Mouse (Mus musculus): ENCODE data around the gene Nxn. TPM values are rescaled to one million over a fixed set of nuclear protein-coding genes. Genes with fewer than 3 reads are reported as not detected.

Nxn gene
- polyA plus RNA-seq, 1 experiment from 2014 or later: 11.9 TPM

DNA sequence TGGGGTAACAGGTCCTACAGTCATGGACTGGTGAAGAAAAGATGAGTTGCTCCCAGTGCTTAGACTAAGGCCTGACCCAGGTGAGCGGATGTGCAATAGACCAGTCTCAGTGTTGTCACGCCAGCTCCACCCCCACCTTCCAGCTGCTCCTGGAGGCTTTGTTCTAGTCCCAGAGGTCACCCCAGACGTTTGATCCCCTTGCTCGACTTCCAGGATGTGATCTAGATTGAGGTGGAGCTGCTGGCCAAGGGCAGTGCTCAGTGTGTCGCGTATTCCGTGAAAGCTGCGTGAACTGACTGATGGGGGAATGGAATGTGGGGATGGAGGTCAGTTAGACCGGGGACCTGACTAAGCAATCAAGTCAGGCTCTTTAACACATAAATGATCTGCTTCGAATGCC is 111.6 kb downstream of the Nxn start:
- no peak overlapping the region for H3K4me2 ChIP-seq (replicated peaks; ENCODE audit: low read depth, low read length)
- no peak for DNase-seq (ENCODE audit: low spot score)
- H3K36me3 ChIP-seq (ENCODE audit: insufficient read depth, low read length): no peaks in the 10 kb centered on the region
- no peak overlapping the region for H3K9ac ChIP-seq (replicated peaks; ENCODE audit: low read depth)
- no peaks in the 10 kb centered on the region; the same call in 1 of the 2 replicates for H3K4me1 ChIP-seq (ENCODE audit: insufficient read depth, low read depth, low read length)
- WGBS: 48% methylated on average over 10 of the region's 10 CpGs
- no peaks in the 10 kb centered on the region for H3K9me3 ChIP-seq (ENCODE audit: low read length)
- ATAC-seq: no peak
- no peaks in the 10 kb centered on the region for H3K27me3 ChIP-seq (replicated peaks; ENCODE audit: insufficient read depth, low read length)
- TF ChIP-seq CTCF (IDR thresholded peaks at IDR 0.05): no peak
- no peak for TF ChIP-seq EP300 (IDR thresholded peaks at IDR 0.05)
- H3K4me3 ChIP-seq (ENCODE audit: low read depth, low read length): no peak overlapping the region
- no peak overlapping the region for H3K27ac ChIP-seq (ENCODE audit: low read length)

DNA sequence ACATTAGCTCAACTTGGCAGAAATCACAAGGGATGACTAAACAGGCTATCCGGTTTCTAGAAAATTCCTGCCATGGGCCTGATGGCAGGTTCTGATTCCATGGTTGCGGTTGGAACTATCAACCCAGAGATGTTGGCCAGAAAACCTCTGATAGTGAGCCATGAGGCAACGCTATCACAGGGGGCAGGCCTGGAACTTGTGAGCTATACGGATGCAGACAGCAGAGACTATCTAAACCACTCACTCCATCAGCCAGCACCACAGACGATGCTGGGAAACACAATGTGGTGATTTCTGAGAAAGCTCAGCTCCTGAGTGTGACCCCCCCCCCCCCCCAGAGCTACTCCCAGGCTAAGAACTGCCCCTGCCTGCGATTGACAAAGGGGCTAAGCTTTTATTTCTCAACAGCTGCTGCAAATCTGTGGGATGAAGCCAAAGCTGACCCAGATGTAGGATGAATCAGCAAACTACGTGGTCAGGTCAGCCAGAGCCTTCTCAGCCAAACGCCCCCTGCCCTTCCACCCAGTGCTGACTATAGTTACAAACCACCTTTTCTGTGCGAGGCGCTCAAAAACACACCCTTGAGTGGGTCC is 112.3 kb downstream of the Nxn start:
- no peak overlapping the region for H3K27ac ChIP-seq (ENCODE audit: low read length)
- peak; percentile 64 for ATAC-seq

DNA sequence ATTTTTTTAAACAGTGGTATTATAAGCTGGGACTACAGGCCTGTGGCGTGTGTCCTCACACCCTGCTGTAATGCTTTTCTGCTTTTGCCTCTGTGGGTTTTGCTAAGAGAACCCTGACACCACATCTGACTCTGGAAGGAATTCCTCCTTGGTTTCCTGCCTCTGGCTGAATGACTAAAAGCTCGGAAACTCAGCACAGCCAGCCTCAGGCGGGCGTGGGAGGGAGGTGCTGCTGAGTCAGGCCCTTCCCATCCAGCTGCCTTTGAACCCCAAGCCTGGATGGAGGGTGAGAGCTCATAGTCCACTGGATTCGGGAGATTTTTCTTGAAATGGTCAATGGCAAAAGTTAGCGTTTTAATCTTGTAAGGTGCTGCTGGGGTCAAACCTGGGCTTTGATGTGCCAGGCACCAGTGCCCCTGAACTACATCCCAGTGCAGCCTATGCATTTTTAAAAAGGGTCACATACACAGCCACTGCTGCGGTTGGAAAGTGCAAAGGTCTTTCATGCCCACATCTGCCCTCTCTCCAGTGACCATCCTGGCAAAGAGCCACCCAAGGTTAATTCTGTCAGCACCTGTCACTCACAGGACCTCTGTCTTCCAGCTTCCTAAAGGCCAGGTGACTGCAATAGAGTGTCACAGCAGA is 113.4 kb downstream of the Nxn start:
- DNase-seq (ENCODE audit: low spot score) (peak; percentile 40), ATAC-seq (no peak)
- Histone ChIP-seq H3K4me3 (ENCODE audit: low read depth, low read length) (no peak overlapping the region), H3K9ac (replicated peaks; ENCODE audit: low read depth) (no peak overlapping the region), H3K4me2 (replicated peaks; ENCODE audit: low read depth, low read length) (no peak overlapping the region), H3K27me3 (replicated peaks; ENCODE audit: insufficient read depth, low read length) (no peaks in the 10 kb centered on the region), H3K4me1 (ENCODE audit: insufficient read depth, low read depth, low read length) (no peaks in the 10 kb centered on the region), H3K36me3 (ENCODE audit: insufficient read depth, low read length) (no peaks in the 10 kb centered on the region), H3K9me3 (ENCODE audit: low read length) (no peaks in the 10 kb centered on the region), H3K27ac (ENCODE audit: low read length) (no peak overlapping the region)
- 47% methylated on average over 7 of the region's 7 CpGs for WGBS
- TF ChIP-seq CTCF (IDR thresholded peaks at IDR 0.05) (no peak), EP300 (IDR thresholded peaks at IDR 0.05) (no peak)

More for the DNA sequence above, 112.3 kb downstream of the Nxn start:
- WGBS: 38% methylated on average over 10 of the region's 10 CpGs
- no peak overlapping the region for H3K9ac ChIP-seq (replicated peaks; ENCODE audit: low read depth)
- H3K27me3 ChIP-seq (replicated peaks; ENCODE audit: insufficient read depth, low read length): no peaks in the 10 kb centered on the region
- no peaks in the 10 kb centered on the region for H3K9me3 ChIP-seq (ENCODE audit: low read length)
- DNase-seq (ENCODE audit: low spot score): peak; percentile 58
- no peak overlapping the region for H3K4me3 ChIP-seq (ENCODE audit: low read depth, low read length)
- no peak overlapping the region for H3K4me2 ChIP-seq (replicated peaks; ENCODE audit: low read depth, low read length)
- no peaks in the 10 kb centered on the region for H3K36me3 ChIP-seq (ENCODE audit: insufficient read depth, low read length)
- TF ChIP-seq EP300 (IDR thresholded peaks at IDR 0.05): no peak
- TF ChIP-seq CTCF (IDR thresholded peaks at IDR 0.05): no peak
- no peaks in the 10 kb centered on the region for H3K4me1 ChIP-seq (ENCODE audit: insufficient read depth, low read depth, low read length)

DNA sequence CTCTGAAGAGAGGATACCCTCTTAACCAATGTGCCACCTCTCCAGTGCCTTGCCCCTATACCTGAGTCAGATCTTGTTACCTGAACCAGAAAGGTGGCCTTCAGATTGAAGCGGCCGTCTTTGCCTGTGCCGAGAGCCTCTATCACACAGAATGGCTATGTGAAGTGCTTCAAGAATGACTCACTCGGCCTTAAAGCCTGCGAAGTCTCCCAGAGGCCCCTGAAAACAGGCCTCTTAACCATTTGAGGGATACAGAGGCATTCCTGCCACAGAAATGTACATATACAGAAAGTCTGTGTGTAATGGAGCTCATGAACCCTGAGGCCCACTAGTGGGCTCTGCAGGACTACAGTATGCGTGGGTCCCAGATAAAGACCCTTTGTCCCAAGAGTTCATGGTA is 115.1 kb downstream of the Nxn start:
- ATAC-seq (0 out of 2 replicates have a peak, but pooled peaks have one; percentile 25), DNase-seq (ENCODE audit: low spot score) (no peak)
- H3K27ac ChIP-seq (ENCODE audit: low read length): no peak overlapping the region
- H3K4me3 ChIP-seq (ENCODE audit: low read depth, low read length): no peak overlapping the region
- H3K27me3 ChIP-seq (replicated peaks; ENCODE audit: insufficient read depth, low read length): no peaks in the 10 kb centered on the region
- no peak overlapping the region for H3K9ac ChIP-seq (replicated peaks; ENCODE audit: low read depth)
- no peaks in the 10 kb centered on the region for H3K36me3 ChIP-seq (ENCODE audit: insufficient read depth, low read length)
- TF ChIP-seq CTCF (IDR thresholded peaks at IDR 0.05) (peak; percentile 5; the same call in 1 of the 2 replicates), EP300 (IDR thresholded peaks at IDR 0.05) (no peak)
- no peak overlapping the region for H3K4me2 ChIP-seq (replicated peaks; ENCODE audit: low read depth, low read length)
- no peaks in the 10 kb centered on the region for H3K4me1 ChIP-seq (ENCODE audit: insufficient read depth, low read depth, low read length)
- WGBS: 69% methylated on average over 6 of the region's 6 CpGs
- H3K9me3 ChIP-seq (ENCODE audit: low read length): no peaks in the 10 kb centered on the region

DNA sequence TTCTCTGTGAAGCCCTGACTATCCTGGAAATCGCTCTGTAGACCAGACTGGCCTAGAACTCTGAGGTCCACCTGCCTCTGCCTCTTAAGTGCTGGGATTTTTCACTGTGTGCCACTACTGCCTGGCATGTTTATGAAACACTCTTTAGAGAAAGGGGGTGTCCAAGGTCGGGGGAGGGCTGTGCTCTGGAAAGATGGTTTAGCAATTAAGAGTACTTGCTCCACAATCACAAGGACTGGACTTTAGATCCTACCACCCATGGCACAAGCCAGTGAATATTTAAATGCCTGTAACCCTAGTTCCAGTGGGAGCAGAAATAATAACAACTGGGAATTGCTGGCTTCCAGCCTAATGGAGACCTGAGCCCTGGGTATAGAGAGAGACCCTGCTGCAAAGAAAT is 119.0 kb downstream of the Nxn start:
- H3K27ac ChIP-seq (ENCODE audit: low read length): no peak overlapping the region
- 48% methylated on average over 2 of the region's 2 CpGs for WGBS
- no peaks in the 10 kb centered on the region for H3K36me3 ChIP-seq (ENCODE audit: insufficient read depth, low read length)
- H3K4me3 ChIP-seq (ENCODE audit: low read depth, low read length): no peak overlapping the region
- ATAC-seq (no peak), DNase-seq (ENCODE audit: low spot score) (no peak)
- no peaks in the 10 kb centered on the region for H3K9me3 ChIP-seq (ENCODE audit: low read length)
- no peaks in the 10 kb centered on the region for H3K4me1 ChIP-seq (ENCODE audit: insufficient read depth, low read depth, low read length)
- TF ChIP-seq CTCF (IDR thresholded peaks at IDR 0.05): no peak
- TF ChIP-seq EP300 (IDR thresholded peaks at IDR 0.05): no peak
- H3K27me3 ChIP-seq (replicated peaks; ENCODE audit: insufficient read depth, low read length): no peaks in the 10 kb centered on the region
- H3K4me2 ChIP-seq (replicated peaks; ENCODE audit: low read depth, low read length): no peak overlapping the region
- H3K9ac ChIP-seq (replicated peaks; ENCODE audit: low read depth): no peak overlapping the region

DNA sequence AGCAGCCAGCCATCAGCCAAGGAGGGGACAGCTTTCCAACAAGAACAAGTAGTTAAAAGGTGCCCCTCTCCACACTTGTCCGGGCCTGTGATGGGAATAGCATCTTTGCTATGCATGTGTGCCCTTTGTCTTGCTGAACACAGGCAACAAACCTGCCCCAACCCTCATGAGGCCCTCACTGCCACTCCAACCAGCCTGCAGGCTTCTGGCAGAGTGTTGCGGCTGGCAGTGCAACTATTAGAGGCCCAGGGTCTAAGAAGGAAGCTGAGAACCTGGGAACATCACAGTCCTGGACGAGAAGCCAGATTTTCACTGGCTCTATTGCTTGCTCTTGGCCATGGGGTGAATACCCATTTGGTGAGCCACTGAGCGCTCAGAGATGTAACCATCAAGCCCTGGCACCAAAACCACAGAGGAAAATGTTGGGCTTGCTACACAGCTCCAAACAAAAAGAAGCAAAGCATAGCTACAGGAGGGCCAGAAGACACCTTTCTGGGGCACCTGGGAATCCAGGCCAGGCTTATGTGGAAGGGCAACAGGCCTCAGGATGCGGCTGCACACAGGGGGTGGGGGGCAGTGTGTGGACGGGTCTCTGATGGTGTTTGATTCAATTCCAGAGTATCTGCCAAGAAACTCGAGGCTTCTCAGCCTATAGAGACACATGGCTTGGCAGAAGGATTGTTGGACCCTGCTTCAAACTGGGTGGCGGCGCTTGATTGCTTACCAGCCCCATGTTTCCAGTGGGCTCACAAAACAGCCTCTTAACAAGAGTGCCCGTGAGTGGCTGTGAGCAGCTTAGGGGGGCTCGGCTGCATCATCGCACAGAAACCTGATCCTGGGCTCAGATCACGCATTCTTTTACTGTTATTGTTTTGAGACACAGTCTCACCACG is 119.7 kb downstream of the Nxn start:
- Histone ChIP-seq H3K36me3 (ENCODE audit: insufficient read depth, low read length) (no peaks in the 10 kb centered on the region), H3K9me3 (ENCODE audit: low read length) (no peaks in the 10 kb centered on the region), H3K4me2 (replicated peaks; ENCODE audit: low read depth, low read length) (no peak overlapping the region), H3K27me3 (replicated peaks; ENCODE audit: insufficient read depth, low read length) (no peaks in the 10 kb centered on the region), H3K4me1 (ENCODE audit: insufficient read depth, low read depth, low read length) (no peaks in the 10 kb centered on the region), H3K9ac (replicated peaks; ENCODE audit: low read depth) (no peak overlapping the region), H3K4me3 (ENCODE audit: low read depth, low read length) (no peak overlapping the region), H3K27ac (ENCODE audit: low read length) (no peak overlapping the region)
- ATAC-seq: no peak
- TF ChIP-seq EP300 (IDR thresholded peaks at IDR 0.05) (no peak), CTCF (IDR thresholded peaks at IDR 0.05) (no peak)
- no peak for DNase-seq (ENCODE audit: low spot score)
- WGBS: 59% methylated on average over 14 of the region's 14 CpGs

Measured in lung, postnatal 0 days (tissue).